Mouse (Mus musculus): Measurements from ENCODE around the gene Cdc42se2. TPM values are rescaled to one million over a fixed set of nuclear protein-coding genes. Genes with fewer than 3 reads are reported as not detected.

Cdc42se2 gene
- polyA plus RNA-seq, 1 experiment from 2014 or later: 229 TPM

GRCm38 (mm10) chr11:54784436-54784835 lies 3.0 kb downstream of the Cdc42se2 start:
- no peak for DNase-seq (ENCODE audit: low spot score)
- 95% methylated on average over 3 of the region's 3 CpGs for WGBS

GRCm38 (mm10) chr11:54782253-54782652 lies 5.2 kb downstream of the Cdc42se2 start:
- Histone ChIP-seq H3K4me1 (peaks cover 36% of the 10 kb centered on the region), H3K9me3 (replicated peaks) (no peaks in the 10 kb centered on the region), H3K27ac (replicated peaks) (no peak overlapping the region), H3K4me3 (no peak overlapping the region), H3K27me3 (ENCODE audit: low read depth, poor library complexity, severe bottlenecking) (no peaks in the 10 kb centered on the region), H3K36me3 (peaks cover 31% of the 10 kb centered on the region)
- no peak for DNase-seq (ENCODE audit: low spot score)
- WGBS: 90% methylated on average over 6 of the region's 6 CpGs

More at GRCm38 (mm10) chr11:54784436-54784835, 3.0 kb downstream of the Cdc42se2 start:
- no peaks in the 10 kb centered on the region for H3K9me3 ChIP-seq (replicated peaks)
- peak overlapping the region; percentile 21; the same call in 1 of the 2 replicates for H3K4me3 ChIP-seq
- H3K27ac ChIP-seq (replicated peaks): no peak overlapping the region
- no peaks in the 10 kb centered on the region for H3K27me3 ChIP-seq (ENCODE audit: low read depth, poor library complexity, severe bottlenecking)
- H3K4me1 ChIP-seq: peaks cover 41% of the 10 kb centered on the region
- peaks cover 25% of the 10 kb centered on the region for H3K36me3 ChIP-seq

DNA sequence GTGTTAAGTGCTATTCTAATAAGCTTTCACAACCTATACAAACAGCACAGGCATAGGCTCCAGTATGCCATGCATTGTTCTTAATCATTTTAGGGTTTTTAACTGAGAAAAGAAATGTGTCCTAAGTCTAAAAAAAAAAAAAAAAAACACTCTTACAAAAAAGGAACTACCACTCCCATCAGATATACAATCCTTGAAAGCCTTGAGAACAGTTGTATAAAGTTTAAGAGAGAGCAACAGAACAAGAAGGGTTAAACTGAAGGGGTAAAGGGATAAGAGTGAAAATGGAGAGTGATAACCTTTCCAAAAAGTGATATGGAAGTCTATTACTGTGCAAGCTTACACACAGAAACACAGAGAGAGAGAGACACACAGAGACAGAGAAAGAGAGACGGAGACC lies 7.5 kb downstream of the Cdc42se2 start:
- 93% methylated on average over 1 of the region's 1 CpGs for WGBS

GRCm38 (mm10) chr11:54778131-54778844 lies 9.2 kb downstream of the Cdc42se2 start:
- peaks cover 30% of the 10 kb centered on the region for H3K36me3 ChIP-seq
- H3K9me3 ChIP-seq (replicated peaks): no peaks in the 10 kb centered on the region
- no peak for DNase-seq (ENCODE audit: low spot score)
- no peak overlapping the region for H3K4me3 ChIP-seq
- H3K27me3 ChIP-seq (ENCODE audit: low read depth, poor library complexity, severe bottlenecking): no peaks in the 10 kb centered on the region
- WGBS: 78% methylated on average over 1 of the region's 1 CpGs
- peaks cover 20% of the 10 kb centered on the region for H3K4me1 ChIP-seq
- no peak overlapping the region for H3K27ac ChIP-seq (replicated peaks)

More for the DNA sequence above, 7.5 kb downstream of the Cdc42se2 start:
- Histone ChIP-seq H3K4me1 (peaks cover 26% of the 10 kb centered on the region), H3K4me3 (no peak overlapping the region), H3K9me3 (replicated peaks) (no peaks in the 10 kb centered on the region), H3K36me3 (peaks cover 36% of the 10 kb centered on the region), H3K27ac (replicated peaks) (no peak overlapping the region), H3K27me3 (ENCODE audit: low read depth, poor library complexity, severe bottlenecking) (no peaks in the 10 kb centered on the region)
- DNase-seq (ENCODE audit: low spot score): no peak

DNA sequence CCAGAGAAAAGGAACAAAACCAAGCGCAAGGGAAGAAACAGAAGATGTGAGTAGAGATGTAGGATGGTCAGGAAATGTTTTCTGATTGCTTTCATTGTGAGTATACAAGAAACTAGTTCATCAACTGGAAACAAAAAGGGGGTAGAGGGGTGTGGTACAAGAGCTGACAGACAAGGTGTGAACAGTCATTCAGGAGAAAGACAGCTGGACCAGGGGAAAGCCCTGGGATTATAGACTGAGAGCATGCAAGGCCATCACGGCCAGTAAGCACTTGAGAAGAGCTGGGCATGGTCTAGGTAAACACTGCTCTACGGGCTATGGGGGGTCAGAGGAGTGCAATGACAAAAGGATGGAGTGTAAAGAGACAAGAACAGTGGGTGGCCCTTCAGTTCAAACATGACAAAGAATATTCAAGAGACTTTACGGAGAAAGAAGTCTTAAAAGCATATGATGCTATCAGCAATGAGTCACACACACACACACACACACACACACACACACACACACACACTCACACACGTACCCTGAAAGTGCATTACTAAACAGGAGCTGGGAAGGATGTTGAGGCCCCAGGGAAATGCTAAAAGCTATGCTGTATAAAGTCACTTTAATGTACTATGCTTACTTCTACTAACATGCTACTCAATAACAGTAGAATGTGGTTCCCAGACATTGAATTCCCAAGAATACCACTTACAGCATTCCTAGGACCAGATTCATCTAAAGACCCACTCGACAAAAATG lies 9.9 kb downstream of the Cdc42se2 start:
- 79% methylated on average over 6 of the region's 6 CpGs for WGBS
- DNase-seq (ENCODE audit: low spot score): no peak
- Histone ChIP-seq H3K36me3 (peaks cover 28% of the 10 kb centered on the region), H3K4me1 (peaks cover 20% of the 10 kb centered on the region), H3K27ac (replicated peaks) (no peak overlapping the region), H3K27me3 (ENCODE audit: low read depth, poor library complexity, severe bottlenecking) (no peaks in the 10 kb centered on the region), H3K4me3 (no peak overlapping the region), H3K9me3 (replicated peaks) (no peaks in the 10 kb centered on the region)

GRCm38 (mm10) chr11:54776735-54777333 lies 10.6 kb downstream of the Cdc42se2 start:
- DNase-seq (ENCODE audit: low spot score): no peak
- Histone ChIP-seq H3K27ac (replicated peaks) (no peak overlapping the region), H3K9me3 (replicated peaks) (no peaks in the 10 kb centered on the region), H3K4me3 (no peak overlapping the region), H3K36me3 (peaks cover 24% of the 10 kb centered on the region), H3K27me3 (ENCODE audit: low read depth, poor library complexity, severe bottlenecking) (no peaks in the 10 kb centered on the region), H3K4me1 (peaks cover 16% of the 10 kb centered on the region)
- 89% methylated on average over 4 of the region's 4 CpGs for WGBS

DNA sequence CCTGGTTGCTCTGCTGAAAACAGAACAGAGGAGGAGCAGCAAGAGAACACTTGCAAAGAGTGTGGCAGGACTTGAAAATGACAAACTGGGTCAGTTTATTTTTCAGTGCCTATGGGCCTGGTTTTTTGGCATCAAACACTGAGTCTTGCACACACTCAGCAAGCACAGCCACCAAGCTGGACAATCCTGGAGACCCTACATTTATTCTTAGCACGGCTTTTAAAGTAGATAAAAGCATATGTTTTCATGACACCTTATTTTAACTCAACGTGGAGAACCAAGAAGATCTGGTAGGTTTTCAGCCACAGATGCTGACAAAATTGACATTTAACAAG lies 11.1 kb downstream of the Cdc42se2 start:
- Histone ChIP-seq H3K27ac (replicated peaks) (no peak overlapping the region), H3K36me3 (peaks cover 24% of the 10 kb centered on the region), H3K9me3 (replicated peaks) (no peaks in the 10 kb centered on the region), H3K4me3 (no peak overlapping the region), H3K4me1 (peaks cover 16% of the 10 kb centered on the region), H3K27me3 (ENCODE audit: low read depth, poor library complexity, severe bottlenecking) (no peaks in the 10 kb centered on the region)
- DNase-seq (ENCODE audit: low spot score): no peak
- 94% methylated on average over 2 of the region's 2 CpGs for WGBS

DNA sequence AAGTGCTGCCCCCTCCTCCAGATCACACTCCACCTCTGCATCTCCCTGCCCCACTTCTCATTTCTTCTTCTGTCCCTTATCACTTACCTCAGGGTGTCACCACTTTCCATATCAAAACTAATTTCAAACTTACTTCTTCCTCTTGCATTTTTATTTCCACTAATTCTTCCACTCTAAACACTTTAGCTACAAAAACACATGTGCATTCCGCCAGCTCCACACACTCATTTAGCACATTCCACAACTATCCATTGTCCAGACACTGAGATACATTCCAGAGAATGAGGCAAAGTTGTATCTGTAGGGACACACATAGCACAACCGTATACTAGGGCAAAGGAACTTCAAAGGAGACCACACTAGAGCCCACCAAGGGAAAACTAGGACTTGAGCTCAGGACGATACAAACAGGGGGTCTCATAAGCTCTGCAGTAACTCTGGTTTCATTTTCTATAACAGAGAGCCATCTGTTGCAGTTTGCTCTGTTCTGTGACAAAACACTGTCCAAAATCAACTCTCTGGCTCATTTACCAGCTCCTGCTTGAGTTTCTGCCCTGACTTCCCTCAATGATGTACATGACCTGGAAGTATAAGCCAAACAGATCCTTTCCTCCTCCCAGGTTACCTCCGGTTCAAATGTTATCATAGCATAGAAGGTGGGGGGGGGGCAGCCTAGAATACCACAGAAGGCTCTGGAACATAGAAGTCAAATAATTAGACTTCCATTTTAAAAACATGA lies 11.7 kb downstream of the Cdc42se2 start:
- H3K27ac ChIP-seq (replicated peaks): no peak overlapping the region
- H3K9me3 ChIP-seq (replicated peaks): no peaks in the 10 kb centered on the region
- H3K36me3 ChIP-seq: peaks cover 24% of the 10 kb centered on the region
- WGBS: 89% methylated on average over 4 of the region's 4 CpGs
- no peak for DNase-seq (ENCODE audit: low spot score)
- no peak overlapping the region for H3K4me3 ChIP-seq
- no peaks in the 10 kb centered on the region for H3K27me3 ChIP-seq (ENCODE audit: low read depth, poor library complexity, severe bottlenecking)
- H3K4me1 ChIP-seq: peaks cover 20% of the 10 kb centered on the region

DNA sequence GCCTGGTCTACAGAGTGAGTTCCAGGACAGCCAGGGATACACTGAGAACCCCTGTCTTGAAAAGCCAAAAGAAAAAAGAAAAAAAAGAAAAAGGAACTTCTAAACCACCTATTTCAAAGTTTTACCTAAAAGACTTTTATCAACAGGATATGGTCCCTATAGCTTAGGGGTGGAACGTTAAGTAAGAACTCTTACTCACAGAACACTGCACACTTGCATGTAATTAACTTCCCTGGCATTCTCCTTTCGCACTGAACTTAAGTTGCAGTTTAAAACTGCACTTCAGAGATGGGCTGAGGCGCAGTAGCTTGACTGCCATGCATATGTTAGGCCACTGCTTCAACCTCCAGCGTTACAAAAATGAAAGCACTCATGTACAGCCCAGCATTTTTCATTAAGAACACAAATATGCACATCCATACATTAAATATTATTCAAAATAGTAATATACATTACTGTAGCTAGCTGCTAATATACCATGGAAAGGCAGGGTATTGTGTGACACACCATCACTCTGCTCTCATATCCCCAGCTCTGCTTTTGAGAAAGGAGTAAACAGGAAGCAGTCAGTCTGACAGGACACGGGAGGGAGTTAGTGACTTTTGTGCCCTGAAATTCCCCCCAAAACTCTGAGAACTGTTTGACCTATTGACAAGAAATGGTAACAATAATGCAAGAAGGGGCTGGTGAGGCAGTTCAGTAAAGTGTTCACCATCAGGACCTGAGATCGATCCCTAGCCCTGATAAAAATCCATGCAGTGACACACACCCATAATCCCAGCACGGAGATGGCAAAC lies 13.0 kb downstream of the Cdc42se2 start:
- Histone ChIP-seq H3K36me3 (peaks cover 24% of the 10 kb centered on the region), H3K4me1 (peaks cover 30% of the 10 kb centered on the region), H3K27ac (replicated peaks) (no peak overlapping the region), H3K4me3 (no peak overlapping the region), H3K9me3 (replicated peaks) (no peaks in the 10 kb centered on the region), H3K27me3 (ENCODE audit: low read depth, poor library complexity, severe bottlenecking) (no peaks in the 10 kb centered on the region)
- WGBS: 87% methylated on average over 7 of the region's 7 CpGs
- DNase-seq (ENCODE audit: low spot score): no peak

DNA sequence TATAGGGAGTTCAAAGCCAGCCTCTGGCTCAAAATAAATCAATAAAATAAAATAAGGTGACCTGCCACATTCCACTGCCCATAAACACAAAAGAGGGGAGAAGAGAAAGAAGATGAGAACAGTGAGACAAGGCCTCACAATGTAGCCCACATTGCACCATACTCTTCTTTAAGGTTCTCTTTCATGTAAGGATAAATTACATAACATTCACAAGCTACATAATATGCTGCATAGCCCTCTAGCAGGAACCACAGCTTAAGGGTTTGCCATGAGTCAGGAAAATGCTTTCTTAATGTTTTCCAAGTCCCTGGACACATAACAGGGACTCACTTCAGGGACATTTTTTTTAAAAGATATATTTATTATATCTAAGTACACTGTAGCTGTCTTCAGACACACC lies 15.9 kb downstream of the Cdc42se2 start:
- Histone ChIP-seq H3K36me3 (peaks cover 19% of the 10 kb centered on the region), H3K27ac (replicated peaks) (no peak overlapping the region), H3K4me3 (no peak overlapping the region), H3K27me3 (ENCODE audit: low read depth, poor library complexity, severe bottlenecking) (no peaks in the 10 kb centered on the region), H3K9me3 (replicated peaks) (no peaks in the 10 kb centered on the region), H3K4me1 (peaks cover 39% of the 10 kb centered on the region)
- DNase-seq (ENCODE audit: low spot score): no peak

- Histone ChIP-seq H3K4me1 (peaks cover 41% of the 10 kb centered on the region), H3K27ac (replicated peaks) (no peak overlapping the region), H3K9me3 (replicated peaks) (no peaks in the 10 kb centered on the region), H3K4me3 (no peak overlapping the region), H3K36me3 (0 out of 2 replicates have a peak, but pooled peaks cover 3% of the 10 kb centered on the region), H3K27me3 (ENCODE audit: low read depth, poor library complexity, severe bottlenecking) (no peaks in the 10 kb centered on the region)
- WGBS: 86% methylated on average over 5 of the region's 5 CpGs
- DNase-seq (ENCODE audit: low spot score): no peak
Measured at GRCm38 (mm10) chr11:54769843-54770242, 17.6 kb downstream of the Cdc42se2 start.

Data from midbrain, embryonic 10.5 days (tissue).